Mouse (Mus musculus): ENCODE measurements around the gene Trf.

GRCm38 (mm10) chr9:103185946-103186345 is 44.3 kb downstream of the Trf start:
- no peak for TF ChIP-seq HCFC1 (IDR thresholded peaks at IDR 0.05; ENCODE audit: borderline replicate concordance, insufficient read depth, low read length)
- no peak for TF ChIP-seq CHD2 (IDR thresholded peaks at IDR 0.05; ENCODE audit: low read depth, low read length)
- no peak for TF ChIP-seq ZNF384 (IDR thresholded peaks at IDR 0.05; ENCODE audit: low read depth, low read length)
